Mouse (Mus musculus) mouse embryonic stem cell (cell line): Measurements from ENCODE around the gene Msantd2.

Experiments
- in situ Hi-C, 2 experiments: fragments of 300-500 bp; cut with MboI; formaldehyde crosslinking; loops; 1 replicate in 1 of 2; 3 replicates in 1 of 2; pipeline ENCODE4 v1.14.3; 2019 to 2020; ENCODE audit warnings: low sequenced_read_pairs in 2 of 2, low pct_unique_long_range_greater_than_20kb in 1 of 2, mixed read lengths in 1 of 2; ENCODE audit not compliant: unreplicated experiment in 1 of 2

The Msantd2 gene

GRCm38 (mm10) chr9:37537658-37538250, 48.6 kb downstream of the Msantd2 start:
- in situ Hi-C loops: no loop called here

GRCm38 (mm10) chr9:37539170-37540025, 50.3 kb downstream of the Msantd2 start, which contains the start of gene Vsig2:
Vsig2 (plus strand) TSS chr9:37539255.
- in situ Hi-C loops: no loop called here

GRCm38 (mm10) chr9:37540226-37540625, 51.1 kb downstream of the Msantd2 start:
- in situ Hi-C loops: no loop called here

- in situ Hi-C loops: no loop called here
Measured at GRCm38 (mm10) chr9:37540701-37541575, 51.8 kb downstream of the Msantd2 start.

- in situ Hi-C loops: no loop called here
Measured at GRCm38 (mm10) chr9:37541851-37542642, 52.9 kb downstream of the Msantd2 start.

- in situ Hi-C loops: no loop called here
Measured at GRCm38 (mm10) chr9:37543869-37544440, 54.8 kb downstream of the Msantd2 start.

GRCm38 (mm10) chr9:37544447-37545165, 55.5 kb downstream of the Msantd2 start:
- in situ Hi-C loops: no loop called here

GRCm38 (mm10) chr9:37545166-37545610, 56.1 kb downstream of the Msantd2 start:
- in situ Hi-C loops: no loop called here

- in situ Hi-C loops: no loop called here
Measured at GRCm38 (mm10) chr9:37545847-37546452, 56.8 kb downstream of the Msantd2 start.

GRCm38 (mm10) chr9:37546889-37547288, 57.8 kb downstream of the Msantd2 start:
- in situ Hi-C loops: no loop called here

- in situ Hi-C loops: no loop called here
Measured at GRCm38 (mm10) chr9:37550435-37550834, 61.3 kb downstream of the Msantd2 start.

GRCm38 (mm10) chr9:37551751-37552531, 62.8 kb downstream of the Msantd2 start:
- in situ Hi-C loops: no loop called here

GRCm38 (mm10) chr9:37552536-37553293, 63.6 kb downstream of the Msantd2 start, which contains the start of gene Nrgn:
Nrgn (minus strand) TSS chr9:37552904.
- in situ Hi-C loops: no loop called here

GRCm38 (mm10) chr9:37554279-37554678, 65.2 kb downstream of the Msantd2 start:
- in situ Hi-C loops: no loop called here
